Mouse (Mus musculus) CD4-positive, CD25-positive, alpha-beta regulatory T cell (primary cell): Measurements from ENCODE around the gene Gm36079. TPM values are rescaled to one million over a fixed set of nuclear protein-coding genes. Genes with fewer than 3 reads are reported as not detected.

Experiments
- polyA plus RNA-seq: library from polyadenylated mRNA; unstranded; fragments of 100-300 nt; shearing (Covaris generic); gene quantifications from one replicate; pipeline ENCODE4 v1.2.1, GENCODE M21; 2017

Gene Gm36079
- polyA plus RNA-seq = not detected

DNA sequence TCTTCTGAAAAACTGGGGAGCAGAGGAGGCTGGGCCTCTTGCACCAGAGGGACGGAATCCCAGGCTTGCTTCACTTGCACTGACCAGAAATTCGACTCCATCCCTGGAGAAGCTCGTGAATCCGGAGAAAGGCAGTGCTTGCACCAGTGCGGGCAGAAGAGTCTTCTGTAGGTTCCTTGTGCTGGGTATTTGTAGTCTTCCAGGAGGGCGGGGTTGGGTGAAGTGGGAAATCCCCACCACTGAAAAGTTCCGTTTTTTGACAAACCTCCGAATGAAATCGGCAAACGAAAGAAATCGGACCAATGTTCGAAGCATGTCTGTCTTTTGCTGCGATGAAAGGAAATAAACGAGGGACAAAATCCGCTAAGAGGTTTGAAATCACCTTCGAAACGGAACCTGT lies at the start of gene Gm36079:
Gm36079 (minus strand) TSS at position 101 of the 400 bp plus-strand sequence.

DNA sequence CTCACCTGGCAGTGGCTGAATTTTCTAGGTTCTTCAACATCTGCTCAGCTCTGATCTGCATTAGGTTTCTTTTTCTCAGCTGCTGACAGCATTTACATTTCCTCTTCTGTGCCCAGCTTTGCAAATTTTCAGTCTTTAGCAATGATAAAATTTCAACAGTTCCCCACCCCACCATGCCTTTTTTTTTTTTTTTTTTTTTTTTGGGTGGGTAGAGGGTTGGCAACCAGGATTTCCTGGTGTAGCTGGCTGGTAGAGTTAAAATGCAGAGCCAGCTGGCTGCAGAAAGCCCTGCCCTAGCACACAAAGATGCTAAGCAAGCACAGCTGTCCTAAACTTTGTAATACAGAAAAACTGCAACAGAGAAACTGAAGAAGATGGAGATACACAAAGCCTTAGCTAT lies 25.3 kb upstream of the Gm36079 start, which contains the start of gene Gm21188:
Gm21188 (minus strand) TSS at position 110 of the 400 bp plus-strand sequence.

Other genes with a start within 250 kb of the Gm36079 start
- gene Zfp131, start 236.1 kb downstream of the Gm36079 start, polyA plus RNA-seq = 31.5 TPM
- not detected for gene AF067063, start 196.8 kb downstream of the Gm36079 start, polyA plus RNA-seq
- not detected for gene D13Ertd608e, start 191.0 kb downstream of the Gm36079 start, polyA plus RNA-seq
- not detected for gene Tcstv1, start 132.2 kb downstream of the Gm36079 start, polyA plus RNA-seq
- not detected for gene Gm21761, start 97.7 kb downstream of the Gm36079 start, polyA plus RNA-seq
- gene B020031M17Rik, start 76.2 kb downstream of the Gm36079 start, polyA plus RNA-seq = not detected
- 0.17 TPM for gene Gm21188, start 25.2 kb upstream of the Gm36079 start, polyA plus RNA-seq
- not detected for gene Gm20767, start 113.2 kb upstream of the Gm36079 start, polyA plus RNA-seq
- gene Gm21818, start 145.4 kb upstream of the Gm36079 start, polyA plus RNA-seq = not detected
- gene Gm21762, start 188.9 kb upstream of the Gm36079 start, polyA plus RNA-seq = not detected
- gene Gm21731, start 212.1 kb upstream of the Gm36079 start, polyA plus RNA-seq = not detected
- gene AF067061, start 236.1 kb upstream of the Gm36079 start, polyA plus RNA-seq = not detected